Mouse (Mus musculus) erythroblast, embryonic 14.5 days (primary cell): ENCODE measurements around the gene Prkg1. TPM values are rescaled to one million over a fixed set of nuclear protein-coding genes. Genes with fewer than 3 reads are reported as not detected.

ENCODE experiments used
- H3K27me3 ChIP-seq: 2 replicates; pipeline ENCODE4 v1.6.1; 2012; ENCODE audit warnings: inconsistent platforms; ENCODE audit not compliant: control insufficient read depth
- H3K36me3 ChIP-seq: 2 replicates; pipeline ENCODE4 v1.6.1; 2012; ENCODE audit warnings: mild to moderate bottlenecking, inconsistent platforms; ENCODE audit not compliant: control insufficient read depth
- H3K4me1 ChIP-seq: 2 replicates; pipeline ENCODE4 v1.6.1; 2012; ENCODE audit warnings: inconsistent platforms; ENCODE audit not compliant: control insufficient read depth
- H3K4me3 ChIP-seq: replicated peaks from 2 replicates; pipeline ENCODE3; 2012; ENCODE audit warnings: moderate library complexity, mild to moderate bottlenecking, inconsistent platforms
- H3K9me3 ChIP-seq: 2 replicates; pipeline ENCODE4 v1.6.1; 2012; ENCODE audit warnings: low read length, inconsistent platforms, mixed read lengths; ENCODE audit not compliant: control insufficient read depth
- GATA1 ChIP-seq: IDR thresholded peaks from 2 replicates; pipeline ENCODE4 v1.6.1; 2012; ENCODE audit warnings: low read length, inconsistent platforms, mixed read lengths
- TAL1 ChIP-seq: IDR thresholded peaks from 3 replicates; pipeline ENCODE4 v1.6.1; 2012; ENCODE audit warnings: low read length, inconsistent platforms, mixed read lengths
- polyA plus RNA-seq: library from polyadenylated mRNA; stranded (reverse); fragments of >175 nt; gene quantifications from 2 replicates; pipeline ENCODE4 v1.2.3, GENCODE M21; 2012

Prkg1 gene
- polyA plus RNA-seq, 1 experiment = not detected

GRCm38 (mm10) chr19:30833045-30833651, 931.7 kb downstream of the Prkg1 start:
- Histone ChIP-seq H3K4me3 (no peak overlapping the region), H3K9me3 (no peaks in the 10 kb centered on the region), H3K27me3 (no peaks in the 10 kb centered on the region), H3K36me3 (no peaks in the 10 kb centered on the region), H3K4me1 (no peaks in the 10 kb centered on the region)
- TF ChIP-seq TAL1 (no peak), GATA1 (no peak)

DNA sequence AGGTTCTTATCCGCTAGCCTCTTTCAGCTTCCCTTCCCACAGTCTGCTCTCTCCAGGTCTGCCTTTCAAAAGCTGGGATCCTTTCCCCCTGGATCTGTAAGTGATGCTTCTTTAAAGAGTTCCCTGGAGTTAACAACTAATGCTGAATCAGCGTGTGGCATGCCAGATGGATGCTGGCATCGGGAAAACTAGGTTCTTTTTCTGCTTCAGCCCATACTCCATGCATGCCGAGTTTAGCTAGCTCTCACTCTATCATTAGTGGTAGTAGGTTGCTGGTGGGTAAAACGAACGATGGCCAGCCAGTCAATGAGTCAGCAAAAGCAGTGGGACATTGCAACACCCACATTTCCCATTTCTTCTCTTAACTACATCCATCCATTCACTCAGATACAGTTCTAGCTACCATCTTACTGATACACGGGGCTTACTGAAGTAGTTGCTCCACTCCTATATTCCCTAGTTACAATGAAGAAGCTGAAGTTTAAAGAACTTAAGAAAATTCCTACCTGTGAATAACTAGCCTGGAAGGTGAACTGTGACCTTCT, 935.5 kb downstream of the Prkg1 start:
- Histone ChIP-seq H3K36me3 (no peaks in the 10 kb centered on the region), H3K27me3 (no peaks in the 10 kb centered on the region), H3K4me1 (no peaks in the 10 kb centered on the region), H3K9me3 (no peaks in the 10 kb centered on the region), H3K4me3 (no peak overlapping the region)
- TF ChIP-seq TAL1 = no peak
- TF ChIP-seq GATA1 = no peak

DNA sequence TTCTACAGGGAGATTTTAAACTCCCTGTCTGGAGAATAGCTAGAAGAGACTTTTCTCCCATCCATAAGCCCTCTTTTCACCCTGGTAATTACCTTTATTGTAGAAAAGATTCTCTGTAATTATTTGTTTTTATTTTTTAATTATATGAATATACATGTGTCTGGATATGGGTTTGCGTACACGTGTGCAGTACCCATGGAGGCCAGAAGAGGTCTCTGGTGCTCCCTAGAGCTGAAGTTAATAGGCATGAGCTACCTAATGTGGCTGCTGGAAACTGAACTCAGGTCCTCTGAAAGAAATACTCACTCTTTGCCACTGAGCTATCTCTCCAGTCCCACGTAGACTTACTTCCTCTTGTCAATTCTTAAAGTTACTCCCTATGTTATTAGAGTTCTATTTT, 937.0 kb downstream of the Prkg1 start:
- H3K4me3 ChIP-seq = no peak overlapping the region
- no peaks in the 10 kb centered on the region for H3K27me3 ChIP-seq
- no peak for TF ChIP-seq GATA1
- no peak for TF ChIP-seq TAL1
- H3K4me1 ChIP-seq = no peaks in the 10 kb centered on the region
- no peaks in the 10 kb centered on the region for H3K9me3 ChIP-seq
- H3K36me3 ChIP-seq = no peaks in the 10 kb centered on the region

DNA sequence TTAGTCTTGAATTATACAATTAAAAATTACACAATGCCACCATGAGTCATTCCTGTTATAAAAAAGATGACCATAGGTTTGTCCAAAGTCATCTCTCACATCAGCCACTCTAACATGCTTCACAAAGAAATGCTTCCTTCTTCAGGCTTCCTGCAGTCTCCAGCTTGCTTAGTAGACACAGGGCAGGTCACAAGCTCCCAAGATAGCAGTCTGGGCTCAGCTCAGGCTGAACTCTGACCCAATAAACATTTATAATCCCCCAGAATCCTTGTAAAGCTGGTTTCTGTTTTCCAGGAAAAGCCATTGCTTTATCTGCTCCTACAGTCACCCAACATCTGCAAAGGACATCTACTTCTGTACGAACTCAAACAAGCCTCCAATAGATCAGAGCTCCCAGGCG, 938.7 kb downstream of the Prkg1 start:
- no peaks in the 10 kb centered on the region for H3K27me3 ChIP-seq
- H3K9me3 ChIP-seq = no peaks in the 10 kb centered on the region
- H3K36me3 ChIP-seq = no peaks in the 10 kb centered on the region
- no peak for TF ChIP-seq TAL1
- no peak for TF ChIP-seq GATA1
- H3K4me3 ChIP-seq = no peak overlapping the region
- no peaks in the 10 kb centered on the region for H3K4me1 ChIP-seq

DNA sequence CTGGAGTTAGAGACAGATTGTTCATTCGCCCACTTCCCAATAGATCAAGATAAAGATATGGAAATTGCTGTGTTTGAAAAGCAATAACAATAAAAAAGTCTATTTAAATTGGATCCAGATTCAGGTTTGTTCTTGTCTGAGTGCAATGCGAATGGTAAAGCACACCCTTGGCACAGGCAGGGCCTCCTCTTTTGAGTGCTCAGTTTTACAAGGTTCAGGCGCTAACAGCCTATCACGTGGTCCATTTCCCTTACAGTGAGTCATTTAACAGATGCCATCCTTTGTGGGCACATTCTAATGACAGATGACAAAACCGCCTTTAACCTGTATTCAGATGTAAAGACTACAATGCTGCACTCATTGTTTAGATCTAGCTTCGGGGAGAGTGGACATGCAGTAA, 949.2 kb downstream of the Prkg1 start:
- TF ChIP-seq GATA1 (no peak), TAL1 (no peak)

GRCm38 (mm10) chr19:30806265-30806664, 958.6 kb downstream of the Prkg1 start:
- H3K27me3 ChIP-seq = no peaks in the 10 kb centered on the region
- H3K4me1 ChIP-seq = no peaks in the 10 kb centered on the region
- H3K36me3 ChIP-seq = no peaks in the 10 kb centered on the region
- no peak overlapping the region for H3K4me3 ChIP-seq
- H3K9me3 ChIP-seq = no peaks in the 10 kb centered on the region
- no peak for TF ChIP-seq TAL1
- TF ChIP-seq GATA1 = no peak

More for the DNA sequence above, 949.2 kb downstream of the Prkg1 start:
- Histone ChIP-seq H3K4me3 (no peak overlapping the region), H3K27me3 (no peaks in the 10 kb centered on the region), H3K9me3 (no peaks in the 10 kb centered on the region), H3K36me3 (no peaks in the 10 kb centered on the region), H3K4me1 (no peaks in the 10 kb centered on the region)

GRCm38 (mm10) chr19:30780803-30781202, 984.0 kb downstream of the Prkg1 start:
- TF ChIP-seq GATA1 = no peak
- TF ChIP-seq TAL1 = no peak
- Histone ChIP-seq H3K27me3 (no peaks in the 10 kb centered on the region), H3K36me3 (no peaks in the 10 kb centered on the region), H3K4me3 (no peak overlapping the region), H3K4me1 (no peaks in the 10 kb centered on the region), H3K9me3 (no peaks in the 10 kb centered on the region)

DNA sequence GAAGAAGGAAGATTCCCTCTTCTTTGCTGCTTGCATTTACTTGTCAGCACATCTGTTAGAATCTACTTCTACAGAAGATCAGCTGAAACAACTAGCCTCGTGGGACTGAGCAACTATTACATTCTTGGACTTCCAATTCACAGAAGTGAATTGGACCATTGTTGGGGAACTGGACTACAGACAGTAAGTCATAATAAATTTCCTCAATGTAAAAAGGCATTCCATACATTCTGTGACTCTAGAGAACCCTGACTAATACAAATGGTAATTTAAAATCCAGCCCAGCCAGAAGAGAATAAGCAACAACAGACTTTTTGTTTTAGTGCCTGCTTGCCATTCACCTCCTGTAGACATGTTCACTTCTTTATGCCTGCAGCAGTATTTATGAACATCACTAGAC, 996.5 kb downstream of the Prkg1 start:
- TF ChIP-seq GATA1 (no peak), TAL1 (no peak)
- Histone ChIP-seq H3K9me3 (no peaks in the 10 kb centered on the region), H3K36me3 (no peaks in the 10 kb centered on the region), H3K4me3 (no peak overlapping the region), H3K4me1 (no peaks in the 10 kb centered on the region), H3K27me3 (no peaks in the 10 kb centered on the region)

- TF ChIP-seq GATA1 = no peak
- no peak for TF ChIP-seq TAL1
- Histone ChIP-seq H3K4me1 (no peaks in the 10 kb centered on the region), H3K4me3 (no peak overlapping the region), H3K36me3 (no peaks in the 10 kb centered on the region), H3K27me3 (no peaks in the 10 kb centered on the region), H3K9me3 (no peaks in the 10 kb centered on the region)
Observed at GRCm38 (mm10) chr19:30744426-30744825, 1020.4 kb downstream of the Prkg1 start.

DNA sequence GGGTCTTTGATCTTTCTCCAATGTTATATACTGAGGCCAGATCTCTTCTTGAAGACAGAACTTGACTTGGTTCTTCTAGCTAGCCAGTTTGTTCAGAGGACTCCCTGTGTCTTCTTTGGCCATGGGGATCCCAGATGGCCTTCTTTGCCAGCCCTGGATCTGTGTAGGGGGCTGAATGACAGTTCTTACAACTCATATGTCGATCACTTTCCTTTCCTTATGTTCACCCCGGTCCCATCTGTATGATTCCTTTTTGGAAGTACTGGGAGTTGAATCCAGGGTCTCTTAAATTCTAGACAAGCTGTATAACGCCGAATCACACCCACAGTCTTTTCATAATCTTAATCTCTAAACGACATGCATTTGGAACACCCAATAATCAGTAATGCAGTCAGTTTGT, 1065.7 kb downstream of the Prkg1 start:
- no peak for TF ChIP-seq TAL1
- TF ChIP-seq GATA1 = no peak
- Histone ChIP-seq H3K27me3 (no peaks in the 10 kb centered on the region), H3K4me1 (no peaks in the 10 kb centered on the region), H3K36me3 (no peaks in the 10 kb centered on the region), H3K9me3 (no peaks in the 10 kb centered on the region), H3K4me3 (no peak overlapping the region)
